Mouse (Mus musculus) ES-E14 (cell line): ENCODE data around the gene Asic2.

Experiments used
- CHD2 ChIP-seq: IDR thresholded peaks from 2 replicates; pipeline ENCODE4 v1.6.1; 2014; ENCODE audit warnings: mild to moderate bottlenecking, low read depth, low read length, inconsistent platforms
- HCFC1 ChIP-seq: IDR thresholded peaks from 2 replicates; pipeline ENCODE4 v1.6.1; 2012; ENCODE audit warnings: low read length, inconsistent platforms, borderline replicate concordance; ENCODE audit not compliant: insufficient read depth
- MAFK ChIP-seq: IDR thresholded peaks from 2 replicates; pipeline ENCODE4 v1.6.1; 2014; ENCODE audit warnings: mild to moderate bottlenecking, low read depth, low read length, inconsistent platforms; ENCODE audit not compliant: insufficient read depth
- ZC3H11A ChIP-seq: IDR thresholded peaks from 2 replicates; pipeline ENCODE4 v1.6.1; 2012; ENCODE audit warnings: low read depth, mild to moderate bottlenecking, inconsistent platforms, low read length, borderline replicate concordance

- TF ChIP-seq ZC3H11A: no peak
- no peak for TF ChIP-seq HCFC1
- TF ChIP-seq CHD2: no peak
- TF ChIP-seq MAFK: no peak
Measured at GRCm38 (mm10) chr11:81120024-81120576, 848.2 kb downstream of the Asic2 start.
